Mouse (Mus musculus): ENCODE measurements at regions not wholly inside any gene's neighbourhood (a gene's known extent, or its start where the extent isn't known, plus 50 kb on each side); places are given as distances from the start of the nearest gene placed in this dataset.

DNA sequence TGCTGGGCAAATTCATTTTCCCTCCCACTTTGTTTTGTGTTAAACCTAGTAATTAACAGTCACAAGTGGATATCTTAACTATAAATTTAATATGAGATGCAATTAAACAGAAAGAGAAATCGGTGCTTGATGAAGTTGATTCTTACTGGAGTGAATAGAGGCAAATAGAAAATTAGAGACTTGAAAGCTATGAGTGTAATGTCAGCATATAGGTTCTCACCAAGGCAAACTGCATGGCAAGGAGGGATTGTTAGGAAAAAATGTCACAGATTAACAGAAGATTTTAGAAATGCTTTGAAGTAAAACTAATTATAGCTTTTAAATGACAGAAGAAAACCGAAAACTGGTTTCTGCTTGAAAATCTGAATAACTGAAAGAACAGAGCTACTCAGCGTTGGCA lies 592.3 kb downstream of the Pdha2 start:
- Histone ChIP-seq H3K4me3 (ENCODE audit: control insufficient read depth in 1 of 2, insufficient read depth in 1 of 2, low read depth in 2 of 2, low read length in 2 of 2) (no peak overlapping the region), H3K9ac (ENCODE audit: control insufficient read depth, low read depth, low read length, poor library complexity, severe bottlenecking) (no peak overlapping the region), H3K4me1 (ENCODE audit: control insufficient read depth in 1 of 2, insufficient read depth in 2 of 2, low read length in 2 of 2) (no peaks in the 10 kb centered on the region), H3K36me3 (ENCODE audit: control insufficient read depth in 1 of 2, insufficient read depth in 2 of 2, low read length in 2 of 2) (no peaks in the 10 kb centered on the region), H3K9me3 (replicated peaks; ENCODE audit: insufficient read depth, low read length) (no peaks in the 10 kb centered on the region), H3K27me3 (ENCODE audit: control insufficient read depth in 1 of 2, insufficient read depth in 2 of 2, low read length in 2 of 2) (no peaks in the 10 kb centered on the region), H3K79me2 (ENCODE audit: control insufficient read depth, insufficient read depth, low read length, poor library complexity) (no peaks in the 10 kb centered on the region), H3K27ac (ENCODE audit: control insufficient read depth, low read depth, low read length) (no peak overlapping the region)
- TF ChIP-seq MAFK (IDR thresholded peaks at IDR 0.05; ENCODE audit: borderline replicate concordance, low read depth, low read length) = no peak
- TF ChIP-seq POLR2AphosphoS5 (IDR thresholded peaks at IDR 0.05; ENCODE audit: borderline replicate concordance, low read depth, low read length) = no peak
- TF ChIP-seq POLR2A (IDR thresholded peaks at IDR 0.05; ENCODE audit: control insufficient read depth in 1 of 2, insufficient read depth in 1 of 2, low read depth in 1 of 2, low read length in 2 of 2, poor library complexity in 1 of 2) = no peak
- TF ChIP-seq SIN3A (IDR thresholded peaks at IDR 0.05; ENCODE audit: low read length) = no peak
- no peak for TF ChIP-seq E2F4 (IDR thresholded peaks at IDR 0.05; ENCODE audit: borderline replicate concordance, low read depth, low read length)
- no peak for TF ChIP-seq MXI1 (IDR thresholded peaks at IDR 0.05; ENCODE audit: low read depth, low read length)
- TF ChIP-seq TAL1 (IDR thresholded peaks at IDR 0.05; ENCODE audit: low read length) = no peak
- no peak for TF ChIP-seq MYB (IDR thresholded peaks at IDR 0.05; ENCODE audit: low read depth, low read length)
- no peak for TF ChIP-seq NRF1 (IDR thresholded peaks at IDR 0.05; ENCODE audit: insufficient read depth, low read depth, low read length, poor library complexity, severe bottlenecking)
- no peak for TF ChIP-seq RAD21 (IDR thresholded peaks at IDR 0.05; ENCODE audit: low read depth, low read length)
- no peak for TF ChIP-seq TBP (IDR thresholded peaks at IDR 0.05; ENCODE audit: low read depth, low read length)
- TF ChIP-seq ELF1 (IDR thresholded peaks at IDR 0.05; ENCODE audit: low read depth, low read length) = no peak
- no peak for TF ChIP-seq KAT2A (conservative IDR thresholded peaks at IDR 0.05; ENCODE audit: low read depth, low read length)
- no peak for TF ChIP-seq ETS1 (IDR thresholded peaks at IDR 0.05; ENCODE audit: low read depth, low read length)
- no peak for TF ChIP-seq TCF12 (IDR thresholded peaks at IDR 0.05; ENCODE audit: low read depth, low read length)
- TF ChIP-seq NELFE (IDR thresholded peaks at IDR 0.05; ENCODE audit: low read depth, low read length) = no peak
- TF ChIP-seq CHD1 (IDR thresholded peaks at IDR 0.05; ENCODE audit: low read depth, low read length) = no peak
- no peak for TF ChIP-seq USF1 (IDR thresholded peaks at IDR 0.05; ENCODE audit: low read depth, low read length)
- TF ChIP-seq MEF2A (IDR thresholded peaks at IDR 0.05; ENCODE audit: extremely low read depth, insufficient replicate concordance, low read depth, low read length, poor library complexity, severe bottlenecking) = no peak
- DNase-seq (ENCODE audit: low read depth, low spot score) = no peak

All from MEL (cell line).